Mouse (Mus musculus): ENCODE results near the gene Slc1a3.

Gene Slc1a3

DNA sequence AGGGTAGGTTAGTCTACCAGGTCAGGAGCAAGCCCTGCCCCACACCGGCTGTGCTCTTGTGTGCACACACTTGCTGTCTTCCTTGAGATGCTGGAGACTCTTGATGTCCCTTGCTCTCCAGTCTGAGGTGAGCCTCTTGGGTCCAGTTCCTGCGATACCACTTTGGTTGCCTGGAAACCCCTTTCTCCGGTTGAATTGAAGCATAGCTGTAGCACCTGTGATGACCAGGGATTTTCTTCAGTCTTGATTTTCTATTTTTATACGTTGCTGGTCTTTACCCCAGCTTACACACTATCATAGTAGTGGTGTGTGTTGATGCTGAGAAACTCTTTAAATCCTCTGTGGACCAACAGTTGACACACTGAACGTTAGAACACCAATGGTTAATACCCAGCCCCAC, 95.9 kb downstream of the Slc1a3 start:
- DNase-seq (ENCODE audit: low spot score in 2 of 2), result no peak

DNA sequence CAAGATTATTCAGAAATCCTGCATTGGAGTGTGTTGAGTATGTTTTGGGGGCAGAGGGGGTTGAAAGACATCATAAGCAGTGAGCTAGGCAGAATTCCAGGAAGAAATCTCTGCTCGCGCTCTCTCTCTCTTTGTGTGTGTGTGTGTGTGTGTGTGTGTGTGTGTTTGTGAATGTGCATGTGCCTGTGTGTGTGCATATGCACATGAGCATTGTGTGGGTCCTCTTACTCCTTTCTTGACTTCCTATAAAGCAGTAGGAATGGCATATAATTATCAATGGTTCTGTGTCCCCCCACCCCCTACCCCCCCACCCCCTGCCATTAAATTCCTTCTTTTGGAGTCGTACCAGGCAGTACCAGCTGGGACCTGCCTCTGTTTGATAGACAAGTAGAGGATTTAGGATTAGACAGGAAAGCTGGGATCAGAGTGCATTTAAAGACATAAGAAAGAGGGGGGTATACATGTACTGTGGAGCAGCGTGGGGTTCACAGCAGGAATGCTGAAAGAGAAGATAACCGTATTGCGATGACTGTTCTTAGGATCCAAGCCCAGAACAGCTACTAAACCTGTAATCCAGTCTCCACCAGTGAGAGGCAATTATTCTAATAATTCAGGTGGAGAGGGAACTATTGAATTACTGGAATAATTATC, 104.9 kb downstream of the Slc1a3 start:
- DNase-seq (ENCODE audit: low spot score in 2 of 2), result no peak

DNA sequence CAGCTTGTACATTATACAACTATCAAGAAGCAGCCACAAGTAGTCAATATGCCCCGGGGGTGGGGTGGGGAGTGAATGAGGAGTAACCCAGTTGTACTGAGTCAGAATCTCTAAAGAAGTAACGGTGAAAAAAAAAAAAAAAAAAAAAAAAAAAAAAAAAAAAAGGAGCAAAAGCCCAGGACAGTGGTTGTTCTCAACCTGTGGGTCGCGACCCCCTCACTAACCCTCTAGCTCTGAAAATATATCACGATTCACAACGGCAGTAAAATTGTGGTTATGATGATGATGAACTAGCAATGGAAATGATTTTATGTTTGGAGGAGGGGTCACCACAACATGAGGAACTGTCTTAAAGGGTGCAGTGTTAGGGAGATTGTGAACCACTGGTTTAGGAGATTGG, 108.2 kb downstream of the Slc1a3 start:
- no peak for DNase-seq (ENCODE audit: low spot score in 2 of 2)

GRCm38 (mm10) chr15:8601312-8602146, 109.0 kb downstream of the Slc1a3 start:
- no peak for DNase-seq (ENCODE audit: low spot score in 2 of 2)

- DNase-seq (ENCODE audit: low spot score in 2 of 2), result no peak
Observed at GRCm38 (mm10) chr15:8596375-8596900, 114.1 kb downstream of the Slc1a3 start.

- DNase-seq (ENCODE audit: low spot score in 2 of 2), result peak; percentile 12 to 19
Observed at GRCm38 (mm10) chr15:8595226-8595625, 115.3 kb downstream of the Slc1a3 start.

DNA sequence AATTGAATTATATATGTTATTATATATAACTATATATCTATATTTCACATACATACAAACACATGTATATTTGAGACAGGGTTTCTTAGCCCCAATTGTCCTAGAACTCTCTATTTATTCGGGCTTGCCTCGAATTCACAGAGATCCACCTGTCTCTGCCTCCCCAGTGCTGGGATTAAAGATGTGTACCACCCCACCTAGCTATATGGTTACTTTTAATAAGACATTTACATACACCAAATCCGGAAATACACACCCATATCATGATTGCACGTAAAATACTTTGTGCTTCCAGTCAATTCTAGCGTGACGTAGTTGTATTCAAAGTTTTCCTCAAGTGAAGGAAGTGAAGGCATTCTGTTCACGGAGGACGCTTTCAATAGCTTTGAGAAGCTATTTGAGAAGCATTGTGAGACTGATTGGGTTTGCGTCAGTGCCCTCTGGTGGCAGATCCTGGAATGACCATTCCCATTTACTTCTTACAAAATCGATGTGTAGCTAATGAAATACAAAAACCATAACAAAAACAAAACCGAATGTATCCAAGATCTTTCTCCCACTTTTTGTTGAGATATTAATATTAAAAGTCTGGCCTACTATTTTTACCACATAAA, 121.0 kb downstream of the Slc1a3 start:
- DNase-seq (ENCODE audit: low spot score in 2 of 2), result peak; percentile 45 to 56

- no peak for DNase-seq (ENCODE audit: low spot score in 2 of 2)
Observed at GRCm38 (mm10) chr15:8588065-8588464, 122.5 kb downstream of the Slc1a3 start.

DNA sequence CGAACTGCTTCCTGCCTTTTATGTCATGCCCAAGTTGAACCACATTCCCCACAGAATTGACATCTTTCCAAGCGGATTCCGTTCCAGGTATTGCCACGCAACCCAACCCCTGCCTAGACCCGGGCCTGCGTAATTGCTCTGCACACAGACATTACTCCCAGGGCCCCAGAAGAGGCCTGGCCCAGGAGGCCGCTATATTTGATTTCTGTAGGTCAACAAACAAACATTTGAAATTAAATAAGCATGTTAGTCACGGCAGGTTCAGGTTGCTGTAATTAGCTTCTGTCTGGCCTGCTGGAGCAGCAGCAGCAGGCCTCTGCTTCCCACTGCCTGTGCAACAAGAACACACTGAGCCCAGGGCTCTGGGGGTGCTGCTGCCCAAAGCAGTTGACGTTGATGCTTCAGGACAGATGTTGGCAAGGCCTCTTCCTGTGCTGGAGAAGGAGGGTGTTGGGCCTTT, 123.7 kb downstream of the Slc1a3 start:
- no peak for DNase-seq (ENCODE audit: low spot score in 2 of 2)

All from right cerebral cortex, postnatal 36 days (tissue).